Mouse (Mus musculus): ENCODE data around the gene Cyp1a1. TPM values are rescaled to one million over a fixed set of nuclear protein-coding genes. Genes with fewer than 3 reads are reported as not detected.

Cyp1a1 gene
- polyA plus RNA-seq, 1 experiment, result 0.09 TPM

- Histone ChIP-seq H3K4me3 (ENCODE audit: control insufficient read depth, low read depth, low read length) (no peak overlapping the region), H3K27me3 (ENCODE audit: control insufficient read depth, insufficient read depth, low read length) (no peaks in the 10 kb centered on the region), H3K27ac (ENCODE audit: control insufficient read depth, insufficient read depth, low read depth, low read length) (no peak overlapping the region), H3K36me3 (ENCODE audit: control insufficient read depth, insufficient read depth, low read length) (no peaks in the 10 kb centered on the region), H3K4me1 (ENCODE audit: control insufficient read depth, insufficient read depth, low read length) (peaks cover 3% of the 10 kb centered on the region)
- no peak for TF ChIP-seq CTCF (IDR thresholded peaks at IDR 0.05; ENCODE audit: control insufficient read depth, insufficient read depth, insufficient replicate concordance, low read depth, low read length)
- TF ChIP-seq POLR2A (IDR thresholded peaks at IDR 0.05; ENCODE audit: control insufficient read depth, low read depth, low read length), result no peak
Measured at GRCm38 (mm10) chr9:57650130-57650785, 37.5 kb upstream of the Cyp1a1 start.

GRCm38 (mm10) chr9:57650786-57651311 lies 36.9 kb upstream of the Cyp1a1 start:
- Histone ChIP-seq H3K27me3 (ENCODE audit: control insufficient read depth, insufficient read depth, low read length) (no peaks in the 10 kb centered on the region), H3K36me3 (ENCODE audit: control insufficient read depth, insufficient read depth, low read length) (no peaks in the 10 kb centered on the region), H3K27ac (ENCODE audit: control insufficient read depth, insufficient read depth, low read depth, low read length) (no peak overlapping the region), H3K4me3 (ENCODE audit: control insufficient read depth, low read depth, low read length) (no peak overlapping the region), H3K4me1 (ENCODE audit: control insufficient read depth, insufficient read depth, low read length) (peaks cover 5% of the 10 kb centered on the region)
- TF ChIP-seq POLR2A (IDR thresholded peaks at IDR 0.05; ENCODE audit: control insufficient read depth, low read depth, low read length), result no peak
- no peak for TF ChIP-seq CTCF (IDR thresholded peaks at IDR 0.05; ENCODE audit: control insufficient read depth, insufficient read depth, insufficient replicate concordance, low read depth, low read length)

- Histone ChIP-seq H3K36me3 (ENCODE audit: control insufficient read depth, insufficient read depth, low read length) (no peaks in the 10 kb centered on the region), H3K27me3 (ENCODE audit: control insufficient read depth, insufficient read depth, low read length) (no peaks in the 10 kb centered on the region), H3K4me3 (ENCODE audit: control insufficient read depth, low read depth, low read length) (no peak overlapping the region), H3K27ac (ENCODE audit: control insufficient read depth, insufficient read depth, low read depth, low read length) (no peak overlapping the region), H3K4me1 (ENCODE audit: control insufficient read depth, insufficient read depth, low read length) (peaks cover 8% of the 10 kb centered on the region)
- no peak for TF ChIP-seq CTCF (IDR thresholded peaks at IDR 0.05; ENCODE audit: control insufficient read depth, insufficient read depth, insufficient replicate concordance, low read depth, low read length)
- no peak for TF ChIP-seq POLR2A (IDR thresholded peaks at IDR 0.05; ENCODE audit: control insufficient read depth, low read depth, low read length)
Measured at GRCm38 (mm10) chr9:57652351-57652750, 35.4 kb upstream of the Cyp1a1 start.

- H3K27me3 ChIP-seq (ENCODE audit: control insufficient read depth, insufficient read depth, low read length), result no peaks in the 10 kb centered on the region
- no peaks in the 10 kb centered on the region for H3K36me3 ChIP-seq (ENCODE audit: control insufficient read depth, insufficient read depth, low read length)
- no peak overlapping the region for H3K27ac ChIP-seq (ENCODE audit: control insufficient read depth, insufficient read depth, low read depth, low read length)
- no peak for TF ChIP-seq CTCF (IDR thresholded peaks at IDR 0.05; ENCODE audit: control insufficient read depth, insufficient read depth, insufficient replicate concordance, low read depth, low read length)
- H3K4me1 ChIP-seq (ENCODE audit: control insufficient read depth, insufficient read depth, low read length), result peaks cover 8% of the 10 kb centered on the region
- no peak overlapping the region for H3K4me3 ChIP-seq (ENCODE audit: control insufficient read depth, low read depth, low read length)
Measured at GRCm38 (mm10) chr9:57652855-57653254, 34.9 kb upstream of the Cyp1a1 start.

- H3K4me1 ChIP-seq (ENCODE audit: control insufficient read depth, insufficient read depth, low read length), result peaks cover 8% of the 10 kb centered on the region
- H3K27me3 ChIP-seq (ENCODE audit: control insufficient read depth, insufficient read depth, low read length), result no peaks in the 10 kb centered on the region
- H3K4me3 ChIP-seq (ENCODE audit: control insufficient read depth, low read depth, low read length), result no peak within 1 kb of the TSS
- TF ChIP-seq POLR2A (IDR thresholded peaks at IDR 0.05; ENCODE audit: control insufficient read depth, low read depth, low read length), result no peak
- no peak for TF ChIP-seq CTCF (IDR thresholded peaks at IDR 0.05; ENCODE audit: control insufficient read depth, insufficient read depth, insufficient replicate concordance, low read depth, low read length)
- no peak within 1 kb of the TSS for H3K27ac ChIP-seq (ENCODE audit: control insufficient read depth, insufficient read depth, low read depth, low read length)
- no peaks in the 10 kb centered on the region for H3K36me3 ChIP-seq (ENCODE audit: control insufficient read depth, insufficient read depth, low read length)
Measured at GRCm38 (mm10) chr9:57653283-57653682, 34.4 kb upstream of the Cyp1a1 start, which contains the start of gene Csk. Gene Csk, minus strand, starts transcription at chr9:57653631.

GRCm38 (mm10) chr9:57654966-57655365 lies 32.8 kb upstream of the Cyp1a1 start:
- no peaks in the 10 kb centered on the region for H3K36me3 ChIP-seq (ENCODE audit: control insufficient read depth, insufficient read depth, low read length)
- peaks cover 8% of the 10 kb centered on the region for H3K4me1 ChIP-seq (ENCODE audit: control insufficient read depth, insufficient read depth, low read length)
- TF ChIP-seq CTCF (IDR thresholded peaks at IDR 0.05; ENCODE audit: control insufficient read depth, insufficient read depth, insufficient replicate concordance, low read depth, low read length), result no peak
- no peak for TF ChIP-seq POLR2A (IDR thresholded peaks at IDR 0.05; ENCODE audit: control insufficient read depth, low read depth, low read length)
- no peaks in the 10 kb centered on the region for H3K27me3 ChIP-seq (ENCODE audit: control insufficient read depth, insufficient read depth, low read length)
- no peak overlapping the region for H3K4me3 ChIP-seq (ENCODE audit: control insufficient read depth, low read depth, low read length)
- no peak overlapping the region for H3K27ac ChIP-seq (ENCODE audit: control insufficient read depth, insufficient read depth, low read depth, low read length)

GRCm38 (mm10) chr9:57655749-57656148 lies 32.0 kb upstream of the Cyp1a1 start:
- Histone ChIP-seq H3K4me1 (ENCODE audit: control insufficient read depth, insufficient read depth, low read length) (peaks cover 8% of the 10 kb centered on the region), H3K4me3 (ENCODE audit: control insufficient read depth, low read depth, low read length) (no peak overlapping the region), H3K27me3 (ENCODE audit: control insufficient read depth, insufficient read depth, low read length) (no peaks in the 10 kb centered on the region), H3K27ac (ENCODE audit: control insufficient read depth, insufficient read depth, low read depth, low read length) (no peak overlapping the region), H3K36me3 (ENCODE audit: control insufficient read depth, insufficient read depth, low read length) (no peaks in the 10 kb centered on the region)
- no peak for TF ChIP-seq POLR2A (IDR thresholded peaks at IDR 0.05; ENCODE audit: control insufficient read depth, low read depth, low read length)
- peak; percentile 77 for TF ChIP-seq CTCF (IDR thresholded peaks at IDR 0.05; ENCODE audit: control insufficient read depth, insufficient read depth, insufficient replicate concordance, low read depth, low read length)

Measured in testis, adult 2 months (tissue).